Mouse (Mus musculus): Measurements from ENCODE around the gene Ccdc85b. TPM values are rescaled to one million over a fixed set of nuclear protein-coding genes. Genes with fewer than 3 reads are reported as not detected.

Gene Ccdc85b
- polyA plus RNA-seq, 1 experiment from 2014 or later, result 10.2 TPM

GRCm38 (mm10) chr19:5474281-5475068, 16.8 kb upstream of the Ccdc85b start:
- H3K9ac ChIP-seq (ENCODE audit: low read depth, low read length), result peak overlapping the region; percentile 84
- no peaks in the 10 kb centered on the region for H3K9me3 ChIP-seq (replicated peaks; ENCODE audit: control insufficient read depth, low read length, poor library complexity, severe bottlenecking)
- peak; percentile 72 for ATAC-seq
- peaks cover 3% of the 10 kb centered on the region; the same call in 1 of the 2 replicates for H3K36me3 ChIP-seq (ENCODE audit: control insufficient read depth, insufficient read depth, low read length)
- H3K4me1 ChIP-seq (ENCODE audit: control insufficient read depth, insufficient read depth, low read length), result peaks cover 12% of the 10 kb centered on the region
- H3K4me3 ChIP-seq (ENCODE audit: low read depth, low read length), result peak overlapping the region; percentile 62
- H3K27ac ChIP-seq (ENCODE audit: low read length), result peak overlapping the region; percentile 45
- no peaks in the 10 kb centered on the region for H3K27me3 ChIP-seq (ENCODE audit: control insufficient read depth, insufficient read depth, low read depth, low read length)
- H3K4me2 ChIP-seq (ENCODE audit: low read length), result peak overlapping the region; percentile 99
- under 1% methylated on average over 62 of the region's 68 CpGs for WGBS

GRCm38 (mm10) chr19:5473720-5474119, 16.0 kb upstream of the Ccdc85b start, which contains the start of gene Efemp2:
Gene Efemp2 (plus strand): TSS chr19:5473954.
- Histone ChIP-seq H3K27me3 (ENCODE audit: control insufficient read depth, insufficient read depth, low read depth, low read length) (no peaks in the 10 kb centered on the region), H3K4me2 (ENCODE audit: low read length) (peak within 1 kb of the TSS; percentile 99), H3K27ac (ENCODE audit: low read length) (peak within 1 kb of the TSS; percentile 45; the same call in 1 of the 2 replicates), H3K4me3 (ENCODE audit: low read depth, low read length) (peak within 1 kb of the TSS; percentile 62), H3K9me3 (replicated peaks; ENCODE audit: control insufficient read depth, low read length, poor library complexity, severe bottlenecking) (no peaks in the 10 kb centered on the region), H3K9ac (ENCODE audit: low read depth, low read length) (peak within 1 kb of the TSS; percentile 84), H3K36me3 (ENCODE audit: control insufficient read depth, insufficient read depth, low read length) (peaks cover 3% of the 10 kb centered on the region; the same call in 1 of the 2 replicates), H3K4me1 (ENCODE audit: control insufficient read depth, insufficient read depth, low read length) (peaks cover 12% of the 10 kb centered on the region)
- peak; percentile 55 for ATAC-seq
- WGBS, result 2% methylated on average over 22 of the region's 22 CpGs

GRCm38 (mm10) chr19:5472857-5473256, 15.2 kb upstream of the Ccdc85b start:
- H3K36me3 ChIP-seq (ENCODE audit: control insufficient read depth, insufficient read depth, low read length), result no peaks in the 10 kb centered on the region
- WGBS, result 81% methylated on average over 3 of the region's 3 CpGs
- H3K27ac ChIP-seq (ENCODE audit: low read length), result no peak overlapping the region
- no peak for ATAC-seq
- no peaks in the 10 kb centered on the region for H3K9me3 ChIP-seq (replicated peaks; ENCODE audit: control insufficient read depth, low read length, poor library complexity, severe bottlenecking)
- H3K4me1 ChIP-seq (ENCODE audit: control insufficient read depth, insufficient read depth, low read length), result peaks cover 12% of the 10 kb centered on the region
- H3K4me3 ChIP-seq (ENCODE audit: low read depth, low read length), result no peak overlapping the region
- H3K27me3 ChIP-seq (ENCODE audit: control insufficient read depth, insufficient read depth, low read depth, low read length), result no peaks in the 10 kb centered on the region
- H3K9ac ChIP-seq (ENCODE audit: low read depth, low read length), result no peak overlapping the region
- no peak overlapping the region for H3K4me2 ChIP-seq (ENCODE audit: low read length)

- ATAC-seq, result no peak
- 47% methylated on average over 5 of the region's 5 CpGs for WGBS
- Histone ChIP-seq H3K27me3 (ENCODE audit: control insufficient read depth, insufficient read depth, low read depth, low read length) (no peaks in the 10 kb centered on the region), H3K4me2 (ENCODE audit: low read length) (no peak overlapping the region), H3K36me3 (ENCODE audit: control insufficient read depth, insufficient read depth, low read length) (no peaks in the 10 kb centered on the region), H3K4me3 (ENCODE audit: low read depth, low read length) (no peak overlapping the region), H3K27ac (ENCODE audit: low read length) (no peak overlapping the region), H3K9ac (ENCODE audit: low read depth, low read length) (no peak overlapping the region), H3K9me3 (replicated peaks; ENCODE audit: control insufficient read depth, low read length, poor library complexity, severe bottlenecking) (no peaks in the 10 kb centered on the region), H3K4me1 (ENCODE audit: control insufficient read depth, insufficient read depth, low read length) (peaks cover 12% of the 10 kb centered on the region)
These were observed 14.2 kb upstream of the Ccdc85b start for GRCm38 (mm10) chr19:5471846-5472245.

- no peaks in the 10 kb centered on the region for H3K27me3 ChIP-seq (ENCODE audit: control insufficient read depth, insufficient read depth, low read depth, low read length)
- H3K4me2 ChIP-seq (ENCODE audit: low read length), result no peak within 1 kb of the TSS
- H3K36me3 ChIP-seq (ENCODE audit: control insufficient read depth, insufficient read depth, low read length), result peaks cover 16% of the 10 kb centered on the region
- H3K4me3 ChIP-seq (ENCODE audit: low read depth, low read length), result no peak within 1 kb of the TSS
- WGBS, result 60% methylated on average over 5 of the region's 5 CpGs
- no peak within 1 kb of the TSS for H3K9ac ChIP-seq (ENCODE audit: low read depth, low read length)
- no peaks in the 10 kb centered on the region for H3K9me3 ChIP-seq (replicated peaks; ENCODE audit: control insufficient read depth, low read length, poor library complexity, severe bottlenecking)
- no peak within 1 kb of the TSS for H3K27ac ChIP-seq (ENCODE audit: low read length)
- ATAC-seq, result no peak
- peaks cover 12% of the 10 kb centered on the region for H3K4me1 ChIP-seq (ENCODE audit: control insufficient read depth, insufficient read depth, low read length)
These were observed 10.7 kb upstream of the Ccdc85b start, which contains the start of gene Ctsw for GRCm38 (mm10) chr19:5468374-5468773. Gene Ctsw (minus strand): TSS chr19:5468507.

GRCm38 (mm10) chr19:5466916-5467500, 9.3 kb upstream of the Ccdc85b start:
- H3K36me3 ChIP-seq (ENCODE audit: control insufficient read depth, insufficient read depth, low read length), result peaks cover 16% of the 10 kb centered on the region
- H3K9me3 ChIP-seq (replicated peaks; ENCODE audit: control insufficient read depth, low read length, poor library complexity, severe bottlenecking), result no peaks in the 10 kb centered on the region
- H3K4me2 ChIP-seq (ENCODE audit: low read length), result no peak overlapping the region
- no peak overlapping the region for H3K9ac ChIP-seq (ENCODE audit: low read depth, low read length)
- H3K4me1 ChIP-seq (ENCODE audit: control insufficient read depth, insufficient read depth, low read length), result peaks cover 12% of the 10 kb centered on the region
- H3K27ac ChIP-seq (ENCODE audit: low read length), result no peak overlapping the region
- H3K4me3 ChIP-seq (ENCODE audit: low read depth, low read length), result no peak overlapping the region
- WGBS, result 92% methylated on average over 6 of the region's 6 CpGs
- no peak for ATAC-seq
- no peaks in the 10 kb centered on the region for H3K27me3 ChIP-seq (ENCODE audit: control insufficient read depth, insufficient read depth, low read depth, low read length)

GRCm38 (mm10) chr19:5465037-5465436, 7.3 kb upstream of the Ccdc85b start:
- H3K36me3 ChIP-seq (ENCODE audit: control insufficient read depth, insufficient read depth, low read length), result peaks cover 16% of the 10 kb centered on the region
- 95% methylated on average over 8 of the region's 8 CpGs for WGBS
- peaks cover 21% of the 10 kb centered on the region for H3K4me1 ChIP-seq (ENCODE audit: control insufficient read depth, insufficient read depth, low read length)
- no peak overlapping the region for H3K27ac ChIP-seq (ENCODE audit: low read length)
- H3K9me3 ChIP-seq (replicated peaks; ENCODE audit: control insufficient read depth, low read length, poor library complexity, severe bottlenecking), result no peaks in the 10 kb centered on the region
- H3K9ac ChIP-seq (ENCODE audit: low read depth, low read length), result no peak overlapping the region
- H3K27me3 ChIP-seq (ENCODE audit: control insufficient read depth, insufficient read depth, low read depth, low read length), result no peaks in the 10 kb centered on the region
- H3K4me2 ChIP-seq (ENCODE audit: low read length), result no peak overlapping the region
- H3K4me3 ChIP-seq (ENCODE audit: low read depth, low read length), result no peak overlapping the region
- ATAC-seq, result no peak

GRCm38 (mm10) chr19:5463791-5464562, 6.3 kb upstream of the Ccdc85b start:
- peak overlapping the region; percentile 52 for H3K9ac ChIP-seq (ENCODE audit: low read depth, low read length)
- H3K9me3 ChIP-seq (replicated peaks; ENCODE audit: control insufficient read depth, low read length, poor library complexity, severe bottlenecking), result no peaks in the 10 kb centered on the region
- H3K27me3 ChIP-seq (ENCODE audit: control insufficient read depth, insufficient read depth, low read depth, low read length), result no peaks in the 10 kb centered on the region
- 34% methylated on average over 15 of the region's 15 CpGs for WGBS
- H3K36me3 ChIP-seq (ENCODE audit: control insufficient read depth, insufficient read depth, low read length), result peaks cover 16% of the 10 kb centered on the region
- peaks cover 25% of the 10 kb centered on the region for H3K4me1 ChIP-seq (ENCODE audit: control insufficient read depth, insufficient read depth, low read length)
- peak; percentile 43 for ATAC-seq
- H3K4me3 ChIP-seq (ENCODE audit: low read depth, low read length), result peak overlapping the region; percentile 26
- H3K27ac ChIP-seq (ENCODE audit: low read length), result peak overlapping the region; percentile 39
- H3K4me2 ChIP-seq (ENCODE audit: low read length), result peak overlapping the region; percentile 49
